Mouse (Mus musculus) brain, adult 2 months (tissue): ENCODE data around the gene Dand5.

Experiments used
- DNase-seq: peaks from one replicate; pipeline ENCODE4 v3.0.0; 2011; ENCODE audit warnings: low read depth, low spot score

The Dand5 gene

DNA sequence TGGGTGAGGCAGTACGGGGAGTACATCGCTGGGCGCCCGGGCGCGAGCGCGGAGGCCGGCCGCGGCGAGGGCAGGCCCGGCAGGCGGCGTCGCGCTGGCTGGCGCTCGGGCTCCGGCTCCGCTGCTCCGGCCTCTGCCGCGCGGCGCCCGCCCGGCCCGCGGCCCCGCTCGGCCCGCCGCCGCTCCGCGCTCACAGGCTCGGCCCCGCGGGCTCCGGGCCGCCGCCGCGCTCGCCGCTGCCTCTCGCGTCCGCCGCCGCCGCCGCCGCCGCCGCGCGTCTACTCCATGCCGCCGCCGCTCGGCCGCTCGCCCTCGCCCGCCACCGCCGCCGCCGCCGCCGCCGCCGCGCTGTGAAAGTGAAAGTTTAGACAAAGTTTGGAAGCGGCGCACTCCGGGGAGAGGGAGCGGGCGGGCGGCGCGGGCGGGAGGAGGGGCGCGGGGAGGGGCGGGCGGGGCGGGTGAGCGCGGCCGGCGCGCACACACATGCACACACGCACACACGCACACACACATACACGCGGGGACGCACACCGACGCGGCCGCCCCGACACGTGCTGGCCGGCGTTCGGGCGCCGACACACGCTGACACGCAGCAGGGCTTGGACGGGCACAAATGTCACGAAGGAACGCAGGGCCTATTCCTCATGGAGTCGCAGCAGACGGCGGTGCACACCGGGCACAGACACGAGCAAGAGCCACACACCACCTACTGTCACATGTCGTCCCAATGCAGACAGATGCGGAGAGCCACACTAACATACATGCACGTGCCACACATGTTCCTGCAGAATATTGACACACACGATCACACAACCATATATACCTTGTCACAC lies 22.4 kb downstream of the Dand5 start, which contains the start of gene Nfix:
Gene Nfix (minus strand): TSS at position 346 of the 833 bp plus-strand sequence.
- peak; percentile 83 for DNase-seq

DNA sequence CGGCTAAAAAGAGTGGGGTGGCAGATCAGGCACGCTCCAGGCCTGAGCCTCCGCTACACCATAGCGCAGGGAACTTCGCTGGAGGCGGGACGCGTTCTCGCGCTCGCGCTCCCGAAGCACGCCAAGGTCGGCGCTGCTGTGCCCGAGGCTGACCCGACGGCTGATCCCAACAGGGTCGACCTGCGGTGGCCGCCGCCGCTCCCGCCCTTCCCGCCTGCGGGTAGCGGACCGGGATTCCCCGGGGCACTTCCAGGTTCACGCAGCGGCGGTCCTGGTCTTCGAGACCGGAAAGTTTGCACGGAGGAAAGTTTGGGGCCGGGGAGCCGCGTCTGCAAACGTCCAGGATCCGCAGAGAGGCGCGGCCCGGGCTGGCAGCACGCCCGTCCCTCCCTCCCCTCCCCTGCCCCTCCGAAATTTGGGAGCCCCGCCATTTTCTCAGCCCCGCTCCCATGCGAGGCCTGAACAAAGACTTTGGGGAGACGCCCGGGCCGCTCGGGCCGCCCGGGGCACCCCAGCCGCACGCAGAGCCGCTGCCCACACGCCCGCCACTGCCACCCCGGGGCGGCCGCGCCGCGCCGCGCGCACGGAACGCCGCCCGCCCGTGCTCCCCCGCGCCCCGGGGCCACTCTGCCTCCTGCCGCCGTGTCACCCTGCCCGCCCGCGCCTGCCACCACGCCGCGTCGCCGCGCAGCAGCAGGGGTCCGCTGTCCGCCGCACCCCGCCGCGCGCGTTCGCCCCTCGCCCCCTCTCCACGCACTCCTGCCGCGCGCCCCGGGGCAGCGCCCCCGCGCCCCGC lies 23.3 kb downstream of the Dand5 start:
- DNase-seq, result peak; percentile 80

- peak; percentile 48 for DNase-seq
These were observed 24.0 kb downstream of the Dand5 start for GRCm38 (mm10) chr8:84798446-84799135.

DNA sequence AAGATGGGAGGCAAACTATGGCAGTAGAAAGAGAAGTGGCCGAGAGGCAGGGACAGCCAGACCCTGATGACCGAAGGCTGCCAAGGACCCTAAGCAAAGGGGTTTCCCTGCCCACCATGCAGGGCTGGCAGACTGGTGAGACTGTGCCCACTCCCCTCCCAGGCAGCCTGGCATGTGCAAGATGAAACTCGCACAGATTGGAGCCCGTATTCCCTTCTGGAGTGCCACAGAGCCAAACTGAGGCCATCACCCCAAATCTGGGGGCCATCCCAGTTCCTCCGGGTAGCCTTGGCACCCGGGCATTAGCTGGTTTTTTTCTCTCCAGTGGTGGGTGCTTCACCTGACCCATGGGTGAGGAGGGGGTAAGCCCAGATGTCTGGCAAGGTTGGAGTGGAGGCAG lies 24.7 kb downstream of the Dand5 start:
- DNase-seq, result no peak

DNA sequence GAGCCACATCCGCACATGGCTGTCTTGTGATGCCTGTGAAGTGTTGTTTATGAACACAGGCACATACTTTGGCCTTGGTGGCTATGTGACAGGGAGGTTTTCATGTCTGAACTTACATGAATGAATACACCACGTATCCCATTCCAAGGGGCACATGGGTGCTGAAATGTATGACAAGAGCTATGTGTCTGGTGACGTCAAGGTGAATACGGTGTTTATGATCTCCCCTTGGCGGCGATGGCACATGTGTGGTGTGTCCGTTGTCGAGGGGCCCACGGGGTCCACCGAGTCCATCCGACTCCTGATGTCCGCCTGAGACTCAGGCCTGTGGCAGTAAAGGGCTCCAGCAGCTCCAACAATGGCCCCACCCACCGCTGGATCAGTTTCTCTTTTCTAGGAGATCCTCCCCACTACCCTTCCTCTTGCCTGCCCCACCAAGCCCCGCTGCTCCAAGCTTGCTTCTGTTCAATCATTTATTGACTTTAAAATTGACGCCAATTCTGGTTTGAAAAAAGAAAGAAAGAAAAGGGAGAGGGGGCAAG lies 25.3 kb downstream of the Dand5 start:
- DNase-seq, result no peak

- peak; percentile 80 for DNase-seq
These were observed 28.1 kb downstream of the Dand5 start for GRCm38 (mm10) chr8:84794486-84794885.

- peak; percentile 96 for DNase-seq
These were observed 28.7 kb downstream of the Dand5 start for GRCm38 (mm10) chr8:84793791-84794485.

DNA sequence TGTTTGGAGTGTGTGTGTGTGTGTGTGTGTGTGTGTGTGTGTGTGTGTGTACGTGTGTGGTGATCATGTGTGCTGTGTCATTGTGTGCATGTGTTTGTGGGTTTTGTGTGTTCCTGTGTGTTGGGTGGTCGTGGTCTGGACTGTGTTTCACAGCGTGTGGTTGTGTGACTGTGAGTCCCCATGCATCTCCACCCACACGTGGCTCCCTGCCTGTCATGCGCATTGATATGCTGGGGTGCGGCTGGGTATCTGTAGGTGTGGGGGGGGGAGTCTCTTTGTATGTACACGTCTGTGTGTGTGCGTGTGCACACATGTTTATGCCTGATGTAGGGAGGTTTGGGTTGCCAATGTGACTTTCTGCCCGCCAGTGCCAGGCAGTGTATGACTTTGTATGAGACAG lies 29.5 kb downstream of the Dand5 start:
- peak; percentile 70 for DNase-seq

DNA sequence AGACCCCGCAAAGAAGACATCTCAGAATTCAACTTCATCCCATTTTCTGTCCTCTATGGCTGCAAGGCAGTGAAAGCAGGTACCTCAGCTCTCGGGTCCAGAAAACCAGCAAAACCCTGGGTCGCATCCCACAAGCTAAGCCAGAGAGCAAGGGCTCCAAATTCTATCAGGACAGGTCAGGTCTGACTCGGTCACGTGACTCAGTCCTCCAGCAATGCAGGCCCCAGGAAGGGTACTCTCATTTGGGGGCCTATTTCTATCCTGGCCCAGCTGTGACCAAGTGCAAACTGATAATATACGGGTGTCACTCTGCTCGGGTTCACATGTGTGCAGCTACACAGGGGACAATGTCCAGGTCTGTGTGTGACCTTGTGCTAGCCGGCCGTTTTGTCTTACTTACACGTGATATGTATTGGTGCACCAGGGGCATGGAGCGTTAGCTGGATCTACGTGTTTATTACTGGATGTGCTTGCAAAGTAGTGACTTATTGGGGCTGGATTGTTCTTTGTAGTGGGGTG lies 30.1 kb downstream of the Dand5 start:
- DNase-seq, result no peak

DNA sequence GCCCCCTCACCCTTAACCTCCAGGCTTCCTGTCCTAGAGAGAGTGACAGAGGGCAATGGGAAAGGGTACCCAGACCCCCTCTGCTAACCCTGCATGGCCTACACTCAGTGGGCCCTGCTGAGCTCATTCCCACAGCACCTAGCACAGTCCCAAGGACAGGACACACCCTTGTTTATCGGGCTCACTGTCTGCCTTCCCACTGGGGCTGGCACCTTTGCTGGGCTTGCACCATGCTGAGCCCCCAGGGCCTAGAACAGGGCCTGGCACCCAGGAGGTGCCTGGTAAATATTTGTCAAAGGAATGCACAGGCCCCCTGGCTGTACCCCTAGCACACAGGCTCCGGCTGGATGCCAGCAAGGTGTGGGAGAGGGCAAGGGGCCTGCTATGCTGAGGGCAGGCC lies 32.1 kb downstream of the Dand5 start:
- DNase-seq, result no peak

GRCm38 (mm10) chr8:84789855-84790486 lies 32.7 kb downstream of the Dand5 start:
- peak; percentile 91 for DNase-seq

DNA sequence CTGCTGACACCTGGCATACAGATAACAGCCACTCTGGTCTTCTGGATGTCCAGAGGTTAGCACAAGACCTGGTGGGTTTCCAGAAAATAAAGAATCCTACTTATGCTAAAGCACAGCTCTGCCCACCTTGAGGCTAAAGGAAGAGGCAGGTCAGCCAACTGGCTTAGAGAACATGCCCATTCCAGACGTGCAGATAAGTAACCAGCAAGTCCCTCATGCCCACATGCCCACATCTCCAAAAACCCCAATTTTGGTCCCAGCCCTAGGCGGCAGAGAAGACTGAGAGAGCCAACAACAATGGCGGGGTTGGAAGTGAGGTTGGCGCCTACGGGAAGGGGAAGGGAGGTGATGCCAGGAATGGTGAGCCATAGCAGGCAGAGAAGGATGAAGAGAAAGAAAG lies 33.3 kb downstream of the Dand5 start:
- DNase-seq, result no peak

- no peak for DNase-seq
These were observed 33.7 kb downstream of the Dand5 start for GRCm38 (mm10) chr8:84788896-84789295.

- peak; percentile 86 for DNase-seq
These were observed 34.9 kb downstream of the Dand5 start for GRCm38 (mm10) chr8:84787523-84788302.

GRCm38 (mm10) chr8:84786801-84787467 lies 35.7 kb downstream of the Dand5 start:
- DNase-seq, result no peak

- DNase-seq, result no peak
These were observed 36.6 kb downstream of the Dand5 start for GRCm38 (mm10) chr8:84785756-84786677.

DNA sequence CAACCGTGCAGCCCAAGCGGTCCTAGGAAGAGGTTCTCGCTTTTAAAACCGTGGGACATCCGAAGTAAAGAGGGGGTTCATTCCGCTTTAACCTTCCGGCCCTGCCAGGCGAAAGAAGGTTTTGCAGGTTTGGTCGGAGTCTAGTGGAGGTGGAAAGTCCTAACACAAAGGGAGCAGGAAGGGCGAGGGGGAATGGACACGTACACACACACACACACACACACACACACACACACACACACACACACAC lies 37.2 kb downstream of the Dand5 start:
- DNase-seq, result no peak
